Mouse (Mus musculus): ENCODE data around the gene Gm10153. TPM values are rescaled to one million over a fixed set of nuclear protein-coding genes. Genes with fewer than 3 reads are reported as not detected.
"Not testable (repeated sequence)": the region's sequence is repeated elsewhere in the genome, so short reads cannot be mapped to it uniquely, and the experiment has no call there.

Gm10153 gene
- not detected in 2 replicates for polyA plus RNA-seq (2014; fragmentation: Nextera tagmentation; extraction: Ambion mirVana)

DNA sequence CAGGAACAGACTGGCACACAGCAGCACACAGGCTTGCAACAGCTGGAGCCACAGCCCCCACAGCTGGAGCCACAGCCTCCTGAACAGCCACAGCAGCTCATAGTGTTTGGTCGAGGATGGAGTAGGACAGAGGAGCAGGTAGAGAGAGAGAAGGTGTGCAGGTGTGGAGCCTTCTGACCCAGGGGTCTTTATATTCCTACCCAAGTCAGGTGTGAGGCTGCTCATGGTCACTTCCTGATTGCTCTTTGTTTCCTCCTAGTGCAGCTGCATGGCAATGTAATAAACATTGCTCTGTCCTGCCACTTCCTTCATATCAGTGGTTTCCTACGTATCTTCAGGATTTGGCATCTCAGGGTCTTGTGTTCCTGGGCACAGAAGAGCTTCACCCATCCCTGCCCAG is at the start of gene Gm10153:
TSS of gene Gm10153 (minus strand) at position 101 of the 400 bp plus-strand sequence.
- H3K9ac ChIP-seq (ENCODE audit: low read length): no peak within 1 kb of the TSS
- no peaks in the 10 kb centered on the region for H3K9me3 ChIP-seq (ENCODE audit: control insufficient read depth, low read length)
- DNase-seq (ENCODE audit: low spot score): no peak
- ATAC-seq (replicated peaks; ENCODE audit: low FRiP score): no peak
- H3K27me3 ChIP-seq (ENCODE audit: control insufficient read depth, insufficient read depth, low read length): no peaks in the 10 kb centered on the region
- H3K4me3 ChIP-seq (ENCODE audit: low read depth, low read length): no peak within 1 kb of the TSS
- H3K4me1 ChIP-seq (replicated peaks; ENCODE audit: control insufficient read depth, insufficient read depth, low read length): no peaks in the 10 kb centered on the region
- H3K4me2 ChIP-seq (ENCODE audit: low read depth, low read length, severe bottlenecking): no peak within 1 kb of the TSS
- 62% methylated on average over 2 of the region's 2 CpGs for WGBS
- H3K27ac ChIP-seq (ENCODE audit: low read depth, low read length): no peak within 1 kb of the TSS
- no peaks in the 10 kb centered on the region for H3K36me3 ChIP-seq (ENCODE audit: control insufficient read depth, insufficient read depth, low read length)

DNA sequence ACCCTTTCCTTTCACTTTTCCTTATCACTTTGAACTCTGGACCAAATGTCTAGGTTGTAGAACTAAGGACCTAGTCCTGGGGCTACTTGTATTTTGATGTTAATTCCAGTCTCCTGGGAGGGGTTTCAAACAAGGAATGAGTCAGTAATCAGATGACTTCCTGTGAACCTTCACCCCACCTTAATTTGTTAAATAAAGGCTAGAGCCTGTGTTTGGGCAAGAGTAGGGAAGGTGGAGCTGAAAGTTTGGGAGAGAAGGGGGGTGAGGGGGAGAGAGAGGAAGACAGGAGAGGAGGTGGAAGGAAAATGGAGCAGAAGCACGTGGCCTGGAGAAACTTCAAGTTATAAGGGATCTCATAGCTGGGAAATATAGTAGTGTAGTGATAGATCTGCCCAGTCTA is 41.4 kb upstream of the Gm10153 start:
- DNase-seq (ENCODE audit: low spot score): no peak
- no peaks in the 10 kb centered on the region for H3K27me3 ChIP-seq (ENCODE audit: control insufficient read depth, insufficient read depth, low read length)
- no peak overlapping the region for H3K27ac ChIP-seq (ENCODE audit: low read depth, low read length)
- no peaks in the 10 kb centered on the region for H3K36me3 ChIP-seq (ENCODE audit: control insufficient read depth, insufficient read depth, low read length)
- no peak overlapping the region for H3K4me2 ChIP-seq (ENCODE audit: low read depth, low read length, severe bottlenecking)
- no peak overlapping the region for H3K9ac ChIP-seq (ENCODE audit: low read length)
- H3K4me3 ChIP-seq (ENCODE audit: low read depth, low read length): no peak overlapping the region
- H3K9me3 ChIP-seq (ENCODE audit: control insufficient read depth, low read length): no peaks in the 10 kb centered on the region; the same call in 1 of the 2 replicates
- 0 out of 2 replicates have a peak, but pooled peaks cover 6% of the 10 kb centered on the region for H3K4me1 ChIP-seq (replicated peaks; ENCODE audit: control insufficient read depth, insufficient read depth, low read length)
- ATAC-seq (replicated peaks; ENCODE audit: low FRiP score): no peak
- WGBS: 34% methylated on average over 1 of the region's 1 CpGs

DNA sequence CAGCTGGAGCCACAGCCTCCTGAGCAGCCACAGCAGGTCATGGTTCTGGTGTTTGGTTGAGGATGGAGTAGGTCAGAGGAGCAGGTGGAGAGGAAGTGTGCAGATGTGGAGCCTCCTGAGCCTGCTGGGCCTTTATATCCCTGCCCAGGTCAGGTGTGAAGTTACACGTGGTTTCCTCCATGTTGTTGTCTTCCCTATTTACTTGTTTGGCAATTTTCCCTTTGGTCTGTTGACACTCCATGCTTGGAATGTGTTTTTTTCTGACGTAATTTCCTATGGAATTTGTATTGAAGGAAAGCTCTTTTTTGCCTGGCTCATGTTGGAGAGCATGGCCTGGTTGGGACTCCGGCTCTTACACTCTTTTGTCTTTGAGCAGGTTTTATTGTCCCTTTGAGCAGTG is 39.7 kb upstream of the Gm10153 start, which contains the start of gene Krtap5-5:
TSS of gene Krtap5-5 (minus strand) at position 101 of the 400 bp plus-strand sequence.
- H3K4me3 ChIP-seq (ENCODE audit: low read depth, low read length); H3K36me3 ChIP-seq (ENCODE audit: control insufficient read depth, insufficient read depth, low read length); H3K4me1 ChIP-seq (replicated peaks; ENCODE audit: control insufficient read depth, insufficient read depth, low read length); H3K9me3 ChIP-seq (ENCODE audit: control insufficient read depth, low read length); H3K27ac ChIP-seq (ENCODE audit: low read depth, low read length); DNase-seq (ENCODE audit: low spot score); H3K9ac ChIP-seq (ENCODE audit: low read length); H3K4me2 ChIP-seq (ENCODE audit: low read depth, low read length, severe bottlenecking); ATAC-seq (replicated peaks; ENCODE audit: low FRiP score); H3K27me3 ChIP-seq (ENCODE audit: control insufficient read depth, insufficient read depth, low read length): not testable (repeated sequence)
- WGBS: 57% methylated on average over 3 of the region's 3 CpGs

DNA sequence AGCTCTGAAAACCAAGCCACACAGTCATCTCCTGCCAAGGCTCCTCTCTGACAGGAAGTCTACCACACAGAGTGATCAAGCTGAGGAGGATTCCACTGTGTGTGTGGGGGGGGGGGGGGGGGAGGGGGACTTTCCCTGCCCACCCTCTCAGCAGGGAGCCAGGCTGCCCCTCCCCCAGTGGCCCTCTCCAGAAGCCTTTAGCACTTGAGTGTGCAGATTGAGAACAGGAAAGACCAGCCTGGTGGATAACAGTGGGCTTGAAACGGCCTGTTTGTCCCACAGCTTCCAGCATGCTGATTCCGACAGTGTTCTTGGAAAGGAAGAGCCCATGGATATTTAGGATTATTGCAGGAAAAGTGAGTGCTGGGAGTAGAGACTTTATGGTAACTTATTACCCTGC is 34.3 kb upstream of the Gm10153 start:
- DNase-seq (ENCODE audit: low spot score): no peak

DNA sequence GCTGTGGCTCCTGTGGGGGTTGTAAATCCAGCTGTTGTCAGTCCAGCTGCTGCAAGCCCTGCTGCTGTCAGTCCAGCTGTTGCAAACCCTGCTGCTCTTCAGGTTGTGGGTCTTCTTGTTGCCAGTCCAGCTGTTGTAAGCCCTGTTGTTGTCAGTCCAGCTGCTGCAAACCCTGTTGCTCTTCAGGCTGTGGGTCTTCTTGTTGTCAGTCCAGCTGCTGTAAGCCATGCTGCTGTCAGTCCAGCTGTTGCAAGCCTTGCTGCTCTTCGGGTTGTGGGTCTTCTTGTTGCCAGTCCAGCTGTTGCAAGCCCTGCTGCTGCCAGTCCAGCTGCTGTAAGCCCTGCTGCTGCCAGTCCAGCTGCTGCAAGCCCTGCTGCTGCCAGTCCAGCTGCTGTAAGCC is 21.9 kb upstream of the Gm10153 start:
- H3K4me2 ChIP-seq (ENCODE audit: low read depth, low read length, severe bottlenecking); H3K4me3 ChIP-seq (ENCODE audit: low read depth, low read length); DNase-seq (ENCODE audit: low spot score); H3K27ac ChIP-seq (ENCODE audit: low read depth, low read length); H3K4me1 ChIP-seq (replicated peaks; ENCODE audit: control insufficient read depth, insufficient read depth, low read length); H3K36me3 ChIP-seq (ENCODE audit: control insufficient read depth, insufficient read depth, low read length); H3K9me3 ChIP-seq (ENCODE audit: control insufficient read depth, low read length); ATAC-seq (replicated peaks; ENCODE audit: low FRiP score); H3K9ac ChIP-seq (ENCODE audit: low read length); H3K27me3 ChIP-seq (ENCODE audit: control insufficient read depth, insufficient read depth, low read length): not testable (repeated sequence)
- WGBS: 64% methylated on average over 1 of the region's 1 CpGs

More for the DNA sequence above, 34.3 kb upstream of the Gm10153 start:
- 47% methylated on average over 2 of the region's 2 CpGs for WGBS
- H3K4me3 ChIP-seq (ENCODE audit: low read depth, low read length): no peak overlapping the region
- no peak overlapping the region for H3K27ac ChIP-seq (ENCODE audit: low read depth, low read length)
- H3K36me3 ChIP-seq (ENCODE audit: control insufficient read depth, insufficient read depth, low read length): no peaks in the 10 kb centered on the region
- no peak overlapping the region for H3K4me2 ChIP-seq (ENCODE audit: low read depth, low read length, severe bottlenecking)
- no peaks in the 10 kb centered on the region for H3K9me3 ChIP-seq (ENCODE audit: control insufficient read depth, low read length)
- no peaks in the 10 kb centered on the region for H3K4me1 ChIP-seq (replicated peaks; ENCODE audit: control insufficient read depth, insufficient read depth, low read length)
- H3K9ac ChIP-seq (ENCODE audit: low read length): no peak overlapping the region
- H3K27me3 ChIP-seq (ENCODE audit: control insufficient read depth, insufficient read depth, low read length): no peaks in the 10 kb centered on the region
- ATAC-seq (replicated peaks; ENCODE audit: low FRiP score): no peak

DNA sequence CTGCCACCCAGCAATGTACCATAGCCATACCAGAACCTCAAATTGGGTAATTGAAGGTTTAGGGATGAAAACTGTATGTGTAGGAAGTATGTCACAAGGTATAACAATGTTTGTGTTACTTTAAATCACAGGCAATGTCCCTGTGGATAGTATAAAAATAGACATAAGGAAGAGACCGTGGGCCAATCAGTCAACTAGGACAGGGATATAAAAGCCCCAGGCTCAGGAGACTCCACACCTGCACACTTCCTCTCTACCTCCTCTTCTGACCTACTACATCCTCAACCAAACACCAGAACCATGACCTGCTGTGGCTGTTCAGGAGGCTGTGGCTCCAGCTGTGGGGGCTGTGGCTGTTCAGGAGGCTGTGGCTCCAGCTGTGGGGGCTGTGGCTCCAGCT is 21.4 kb upstream of the Gm10153 start, which contains the start of gene Gm7579:
TSS of gene Gm7579 (plus strand) at position 301 of the 400 bp plus-strand sequence.
- WGBS: 73% methylated on average over 1 of the region's 1 CpGs
- no peaks in the 10 kb centered on the region for H3K36me3 ChIP-seq (ENCODE audit: control insufficient read depth, insufficient read depth, low read length)
- ATAC-seq (replicated peaks; ENCODE audit: low FRiP score) (no peak), DNase-seq (ENCODE audit: low spot score) (no peak)
- H3K4me3 ChIP-seq (ENCODE audit: low read depth, low read length): no peak within 1 kb of the TSS
- H3K27me3 ChIP-seq (ENCODE audit: control insufficient read depth, insufficient read depth, low read length): no peaks in the 10 kb centered on the region
- H3K4me2 ChIP-seq (ENCODE audit: low read depth, low read length, severe bottlenecking): no peak within 1 kb of the TSS
- H3K9me3 ChIP-seq (ENCODE audit: control insufficient read depth, low read length): no peaks in the 10 kb centered on the region
- no peaks in the 10 kb centered on the region for H3K4me1 ChIP-seq (replicated peaks; ENCODE audit: control insufficient read depth, insufficient read depth, low read length)
- H3K9ac ChIP-seq (ENCODE audit: low read length): no peak within 1 kb of the TSS
- no peak within 1 kb of the TSS for H3K27ac ChIP-seq (ENCODE audit: low read depth, low read length)

DNA sequence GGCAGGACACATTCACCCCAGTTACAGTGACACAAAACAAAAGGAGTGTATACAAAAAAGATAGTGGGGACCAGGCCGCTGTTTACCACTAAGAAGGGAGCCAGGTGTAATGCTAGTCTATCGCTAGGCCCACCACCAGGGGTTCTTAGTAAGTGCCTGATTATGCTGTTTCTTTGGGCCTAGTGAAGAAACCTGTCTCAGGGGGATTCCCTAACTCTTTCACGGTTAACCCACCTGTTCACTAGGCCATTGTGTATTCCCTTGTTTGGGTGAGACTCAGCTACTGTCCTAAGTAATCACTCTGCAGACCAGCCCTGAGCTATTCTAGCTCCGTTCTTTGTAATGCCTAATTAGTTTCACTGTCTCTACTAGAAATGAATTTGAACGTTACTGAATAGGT is 16.7 kb upstream of the Gm10153 start:
- not testable (repeated sequence) for H3K4me3 ChIP-seq (ENCODE audit: low read depth, low read length); DNase-seq (ENCODE audit: low spot score); H3K9me3 ChIP-seq (ENCODE audit: control insufficient read depth, low read length); H3K4me1 ChIP-seq (replicated peaks; ENCODE audit: control insufficient read depth, insufficient read depth, low read length); H3K27ac ChIP-seq (ENCODE audit: low read depth, low read length); H3K9ac ChIP-seq (ENCODE audit: low read length); H3K27me3 ChIP-seq (ENCODE audit: control insufficient read depth, insufficient read depth, low read length); ATAC-seq (replicated peaks; ENCODE audit: low FRiP score); H3K36me3 ChIP-seq (ENCODE audit: control insufficient read depth, insufficient read depth, low read length); H3K4me2 ChIP-seq (ENCODE audit: low read depth, low read length, severe bottlenecking)
- 81% methylated on average over 5 of the region's 5 CpGs for WGBS

DNA sequence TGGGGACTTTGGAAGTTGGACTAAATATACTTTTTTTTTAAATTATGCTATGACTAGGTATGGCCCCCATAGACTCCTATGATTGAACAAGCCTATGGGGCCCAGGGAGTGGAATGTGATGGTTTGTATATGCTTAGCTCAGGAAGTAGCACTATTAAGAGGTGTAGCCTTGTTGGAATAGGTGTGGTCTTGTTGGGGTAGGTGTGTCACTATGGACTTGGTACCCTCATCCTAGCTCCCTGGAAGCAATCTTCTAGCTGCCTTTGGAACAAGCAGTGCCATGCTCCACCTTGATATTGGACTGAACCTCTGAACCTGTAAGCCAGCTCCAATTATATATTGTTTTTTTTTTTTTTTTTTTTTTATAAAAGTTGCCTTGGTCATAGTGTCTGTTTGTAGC is 15.3 kb upstream of the Gm10153 start:
- no peak overlapping the region for H3K9ac ChIP-seq (ENCODE audit: low read length)
- H3K4me2 ChIP-seq (ENCODE audit: low read depth, low read length, severe bottlenecking): no peak overlapping the region
- H3K4me3 ChIP-seq (ENCODE audit: low read depth, low read length): no peak overlapping the region
- no peak for DNase-seq (ENCODE audit: low spot score)
- no peaks in the 10 kb centered on the region for H3K4me1 ChIP-seq (replicated peaks; ENCODE audit: control insufficient read depth, insufficient read depth, low read length)
- no peak for ATAC-seq (replicated peaks; ENCODE audit: low FRiP score)
- no peak overlapping the region for H3K27ac ChIP-seq (ENCODE audit: low read depth, low read length)
- H3K9me3 ChIP-seq (ENCODE audit: control insufficient read depth, low read length): no peaks in the 10 kb centered on the region
- no peaks in the 10 kb centered on the region for H3K36me3 ChIP-seq (ENCODE audit: control insufficient read depth, insufficient read depth, low read length)
- no peaks in the 10 kb centered on the region for H3K27me3 ChIP-seq (ENCODE audit: control insufficient read depth, insufficient read depth, low read length)

DNA sequence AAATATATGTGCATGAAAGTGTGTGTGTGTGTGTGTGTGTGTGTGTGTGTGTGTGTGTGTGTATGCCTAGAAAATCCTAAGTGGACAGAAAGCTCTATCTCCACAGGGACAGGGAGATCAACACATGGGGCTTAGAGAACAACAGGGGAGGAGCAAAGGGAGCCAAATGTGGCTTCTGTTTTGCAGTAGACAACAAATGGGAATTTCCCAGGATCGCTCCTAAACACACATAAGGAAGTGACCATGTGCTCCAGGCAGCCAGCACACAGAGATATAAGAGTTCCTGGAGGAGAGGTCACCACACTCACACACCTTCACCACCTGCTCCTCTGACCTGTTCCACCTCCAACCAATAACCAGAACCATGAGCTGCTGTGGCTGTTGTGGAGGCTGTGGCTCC is 10.9 kb upstream of the Gm10153 start, which contains the start of gene Krtap5-3:
TSS of gene Krtap5-3 (plus strand) at position 301 of the 400 bp plus-strand sequence.
- ATAC-seq (replicated peaks; ENCODE audit: low FRiP score) (no peak), DNase-seq (ENCODE audit: low spot score) (no peak)
- Histone ChIP-seq H3K27me3 (ENCODE audit: control insufficient read depth, insufficient read depth, low read length) (no peaks in the 10 kb centered on the region), H3K27ac (ENCODE audit: low read depth, low read length) (no peak within 1 kb of the TSS), H3K4me3 (ENCODE audit: low read depth, low read length) (no peak within 1 kb of the TSS), H3K4me1 (replicated peaks; ENCODE audit: control insufficient read depth, insufficient read depth, low read length) (no peaks in the 10 kb centered on the region), H3K9me3 (ENCODE audit: control insufficient read depth, low read length) (no peaks in the 10 kb centered on the region), H3K4me2 (ENCODE audit: low read depth, low read length, severe bottlenecking) (no peak within 1 kb of the TSS), H3K36me3 (ENCODE audit: control insufficient read depth, insufficient read depth, low read length) (no peaks in the 10 kb centered on the region), H3K9ac (ENCODE audit: low read length) (no peak within 1 kb of the TSS)
- 73% methylated on average over 1 of the region's 1 CpGs for WGBS

Data from forebrain, embryonic 11.5 days (tissue).